Mouse (Mus musculus): Measurements from ENCODE around the gene Sde2. TPM values are rescaled to one million over a fixed set of nuclear protein-coding genes. Genes with fewer than 3 reads are reported as not detected.
"Not testable (repeated sequence)": the region's sequence is repeated elsewhere in the genome, so short reads cannot be mapped to it uniquely, and the experiment has no call there.

Sde2 gene
- polyA plus RNA-seq, 1 experiment from 2014 or later = 22.7 TPM

- no peak overlapping the region for H3K4me3 ChIP-seq (ENCODE audit: low read depth, low read length)
- peaks cover 6% of the 10 kb centered on the region; the same call in 1 of the 2 replicates for H3K4me1 ChIP-seq (ENCODE audit: control insufficient read depth, insufficient read depth, low read length)
- 0 out of 2 replicates have a peak, but pooled peaks cover 10% of the 10 kb centered on the region for H3K27me3 ChIP-seq (replicated peaks; ENCODE audit: control insufficient read depth, insufficient read depth, low read length)
- H3K9me3 ChIP-seq (replicated peaks; ENCODE audit: control insufficient read depth, low read length) = no peaks in the 10 kb centered on the region
- peak overlapping the region; percentile 19; the same call in 1 of the 2 replicates for H3K4me2 ChIP-seq (ENCODE audit: low read length)
- DNase-seq (ENCODE audit: low spot score) (peak; percentile 62), ATAC-seq (peak; percentile 63)
- 5% methylated on average over 13 of the region's 13 CpGs for WGBS
- no peak overlapping the region for H3K27ac ChIP-seq (ENCODE audit: low read depth, low read length)
- no peaks in the 10 kb centered on the region for H3K36me3 ChIP-seq (ENCODE audit: control insufficient read depth, insufficient read depth, low read length)
- H3K9ac ChIP-seq (ENCODE audit: low read length) = peak overlapping the region; percentile 21; the same call in 1 of the 2 replicates
Measured at GRCm38 (mm10) chr1:180888556-180889042, 37.7 kb downstream of the Sde2 start.

GRCm38 (mm10) chr1:180889172-180889571 is 38.2 kb downstream of the Sde2 start:
- no peaks in the 10 kb centered on the region for H3K36me3 ChIP-seq (ENCODE audit: control insufficient read depth, insufficient read depth, low read length)
- H3K4me3 ChIP-seq (ENCODE audit: low read depth, low read length) = no peak overlapping the region
- 0 out of 2 replicates have a peak, but pooled peaks cover 10% of the 10 kb centered on the region for H3K27me3 ChIP-seq (replicated peaks; ENCODE audit: control insufficient read depth, insufficient read depth, low read length)
- no peaks in the 10 kb centered on the region for H3K9me3 ChIP-seq (replicated peaks; ENCODE audit: control insufficient read depth, low read length)
- WGBS = 47% methylated on average over 7 of the region's 7 CpGs
- H3K4me1 ChIP-seq (ENCODE audit: control insufficient read depth, insufficient read depth, low read length) = peaks cover 6% of the 10 kb centered on the region; the same call in 1 of the 2 replicates
- ATAC-seq = no peak
- no peak overlapping the region for H3K27ac ChIP-seq (ENCODE audit: low read depth, low read length)
- no peak for DNase-seq (ENCODE audit: low spot score)
- H3K9ac ChIP-seq (ENCODE audit: low read length) = no peak overlapping the region
- H3K4me2 ChIP-seq (ENCODE audit: low read length) = no peak overlapping the region

GRCm38 (mm10) chr1:180889841-180890240 is 38.9 kb downstream of the Sde2 start:
- no peak for ATAC-seq
- Histone ChIP-seq H3K36me3 (ENCODE audit: control insufficient read depth, insufficient read depth, low read length) (no peaks in the 10 kb centered on the region), H3K9ac (ENCODE audit: low read length) (no peak overlapping the region), H3K4me1 (ENCODE audit: control insufficient read depth, insufficient read depth, low read length) (peaks cover 6% of the 10 kb centered on the region; the same call in 1 of the 2 replicates), H3K27ac (ENCODE audit: low read depth, low read length) (no peak overlapping the region), H3K4me2 (ENCODE audit: low read length) (no peak overlapping the region), H3K4me3 (ENCODE audit: low read depth, low read length) (no peak overlapping the region), H3K9me3 (replicated peaks; ENCODE audit: control insufficient read depth, low read length) (no peaks in the 10 kb centered on the region), H3K27me3 (replicated peaks; ENCODE audit: control insufficient read depth, insufficient read depth, low read length) (0 out of 2 replicates have a peak, but pooled peaks cover 10% of the 10 kb centered on the region)
- no peak for DNase-seq (ENCODE audit: low spot score)
- WGBS = 54% methylated on average over 6 of the region's 6 CpGs

DNA sequence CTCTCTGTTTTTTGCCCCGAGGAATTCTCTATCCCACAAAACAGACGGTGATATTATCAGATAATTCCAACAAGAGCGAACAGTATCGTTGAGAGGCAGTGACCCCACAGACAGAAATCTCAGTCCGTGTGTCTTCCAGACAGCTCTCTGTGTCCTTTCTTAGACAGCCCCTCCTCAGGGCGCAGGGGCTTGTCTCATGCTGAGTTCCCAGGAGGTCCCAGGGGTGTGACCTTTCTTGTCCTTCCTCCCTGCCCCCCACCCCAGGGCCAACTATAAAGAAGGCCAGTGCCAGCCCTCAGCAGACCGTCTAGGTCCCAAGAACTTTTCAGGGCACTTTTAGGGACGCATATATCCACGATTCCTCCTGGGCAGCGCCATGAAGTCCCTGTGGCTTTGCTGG is 41.9 kb downstream of the Sde2 start, which contains the start of gene Lefty2:
Lefty2 (plus strand) TSS at position 301 of the 400 bp plus-strand sequence.
- Histone ChIP-seq H3K27me3 (replicated peaks; ENCODE audit: control insufficient read depth, insufficient read depth, low read length) (peaks cover 10% of the 10 kb centered on the region; the same call in 1 of the 2 replicates), H3K27ac (ENCODE audit: low read depth, low read length) (no peak within 1 kb of the TSS), H3K9me3 (replicated peaks; ENCODE audit: control insufficient read depth, low read length) (no peaks in the 10 kb centered on the region), H3K36me3 (ENCODE audit: control insufficient read depth, insufficient read depth, low read length) (no peaks in the 10 kb centered on the region), H3K4me1 (ENCODE audit: control insufficient read depth, insufficient read depth, low read length) (peaks cover 6% of the 10 kb centered on the region; the same call in 1 of the 2 replicates), H3K4me2 (ENCODE audit: low read length) (no peak within 1 kb of the TSS), H3K9ac (ENCODE audit: low read length) (no peak within 1 kb of the TSS), H3K4me3 (ENCODE audit: low read depth, low read length) (no peak within 1 kb of the TSS)
- ATAC-seq (no peak), DNase-seq (ENCODE audit: low spot score) (no peak)
- WGBS = 72% methylated on average over 10 of the region's 10 CpGs

DNA sequence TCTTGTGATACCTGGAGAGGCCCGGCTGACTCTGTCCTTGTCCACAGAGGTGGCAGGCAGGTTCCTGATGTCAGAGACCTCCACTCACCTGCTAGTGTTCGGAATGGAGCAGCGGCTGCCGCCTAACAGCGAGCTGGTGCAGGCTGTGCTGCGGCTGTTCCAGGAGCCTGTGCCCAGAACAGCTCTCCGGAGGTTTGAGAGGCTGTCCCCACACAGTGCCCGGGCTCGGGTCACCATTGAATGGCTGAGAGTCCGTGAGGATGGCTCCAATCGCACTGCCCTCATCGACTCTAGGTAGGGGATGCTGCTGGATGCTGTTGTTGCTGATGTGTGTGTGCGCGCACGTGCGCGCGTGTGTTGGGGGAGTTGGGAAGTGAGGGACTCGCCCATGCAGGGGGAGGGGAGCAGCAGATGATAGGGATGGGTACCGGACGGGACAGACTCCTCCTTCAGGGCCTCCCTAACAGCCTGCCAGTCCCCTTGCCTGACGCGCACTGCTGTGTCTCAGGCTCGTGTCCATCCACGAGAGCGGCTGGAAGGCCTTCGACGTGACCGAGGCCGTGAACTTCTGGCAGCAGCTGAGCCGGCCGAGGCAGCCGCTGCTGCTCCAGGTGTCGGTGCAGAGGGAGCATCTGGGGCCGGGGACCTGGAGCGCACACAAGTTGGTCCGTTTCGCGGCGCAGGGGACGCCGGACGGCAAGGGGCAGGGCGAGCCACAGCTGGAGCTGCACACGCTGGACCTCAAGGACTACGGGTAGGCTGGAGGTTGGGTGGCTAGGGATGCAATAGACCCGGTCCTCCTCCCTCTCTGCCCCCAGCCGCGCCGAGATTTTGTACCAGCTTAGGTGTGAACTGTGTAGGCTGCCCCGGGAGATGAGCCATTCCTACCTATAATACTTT is 43.4 kb downstream of the Sde2 start:
- Histone ChIP-seq H3K4me2 (ENCODE audit: low read length) (peak overlapping the region; percentile 37), H3K27me3 (replicated peaks; ENCODE audit: control insufficient read depth, insufficient read depth, low read length) (peaks cover 10% of the 10 kb centered on the region; the same call in 1 of the 2 replicates), H3K4me3 (ENCODE audit: low read depth, low read length) (peak overlapping the region; percentile 8; the same call in 1 of the 2 replicates)
- 4% methylated on average over 37 of the region's 51 CpGs for WGBS
- not testable (repeated sequence) for H3K4me1 ChIP-seq (ENCODE audit: control insufficient read depth, insufficient read depth, low read length); H3K36me3 ChIP-seq (ENCODE audit: control insufficient read depth, insufficient read depth, low read length); H3K27ac ChIP-seq (ENCODE audit: low read depth, low read length); DNase-seq (ENCODE audit: low spot score); H3K9me3 ChIP-seq (replicated peaks; ENCODE audit: control insufficient read depth, low read length); ATAC-seq; H3K9ac ChIP-seq (ENCODE audit: low read length)

DNA sequence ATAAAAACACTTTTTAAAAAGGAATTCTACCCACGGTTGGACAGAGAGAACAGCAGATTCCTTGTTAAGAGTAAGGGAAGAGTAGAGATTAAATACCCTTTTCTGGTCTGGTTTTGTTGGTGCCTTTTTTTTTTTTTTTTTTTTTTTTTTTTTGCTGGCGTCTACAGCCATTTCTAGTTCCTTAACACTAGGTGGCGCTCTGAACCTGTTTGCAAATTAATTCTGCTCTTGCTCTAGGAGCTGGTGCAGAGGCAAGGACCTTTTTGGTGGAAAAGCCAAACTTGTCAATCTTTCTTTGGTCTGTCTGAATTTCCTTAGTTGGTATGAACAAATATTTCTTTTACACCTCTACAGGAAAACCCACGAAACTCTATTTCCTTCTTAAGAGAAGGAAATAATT is 50.2 kb downstream of the Sde2 start:
- no peak overlapping the region for H3K4me3 ChIP-seq (ENCODE audit: low read depth, low read length)
- H3K9ac ChIP-seq (ENCODE audit: low read length) = no peak overlapping the region
- no peaks in the 10 kb centered on the region for H3K27me3 ChIP-seq (replicated peaks; ENCODE audit: control insufficient read depth, insufficient read depth, low read length)
- H3K27ac ChIP-seq (ENCODE audit: low read depth, low read length) = no peak overlapping the region
- no peak overlapping the region for H3K4me2 ChIP-seq (ENCODE audit: low read length)
- peaks cover 9% of the 10 kb centered on the region for H3K4me1 ChIP-seq (ENCODE audit: control insufficient read depth, insufficient read depth, low read length)
- under 1% methylated on average over 4 of the region's 4 CpGs for WGBS
- H3K9me3 ChIP-seq (replicated peaks; ENCODE audit: control insufficient read depth, low read length) = no peaks in the 10 kb centered on the region
- DNase-seq (ENCODE audit: low spot score) (peak; percentile 88), ATAC-seq (no peak)
- peaks cover 3% of the 10 kb centered on the region; the same call in 1 of the 2 replicates for H3K36me3 ChIP-seq (ENCODE audit: control insufficient read depth, insufficient read depth, low read length)

DNA sequence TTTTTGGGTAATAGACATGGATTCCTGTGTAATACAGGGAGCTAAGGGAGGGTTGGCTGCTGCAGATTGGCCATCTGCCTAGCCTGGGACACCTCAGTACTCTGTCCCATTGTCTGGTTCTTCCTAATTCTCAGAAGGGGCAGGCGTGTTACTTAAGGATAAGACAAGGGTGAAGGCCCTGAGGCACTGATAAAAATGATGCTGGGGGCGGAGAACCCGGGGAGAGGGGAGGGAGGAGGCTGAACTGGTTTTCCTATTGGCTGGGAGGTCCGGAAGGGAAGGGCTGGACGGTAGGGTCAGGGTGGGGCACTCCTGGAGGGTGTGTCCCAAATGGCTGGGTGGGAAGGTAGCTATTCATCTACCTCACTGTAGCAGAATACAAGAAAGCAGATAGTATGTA is 52.0 kb downstream of the Sde2 start:
- H3K4me2 ChIP-seq (ENCODE audit: low read length) = no peak overlapping the region
- 38% methylated on average over 5 of the region's 5 CpGs for WGBS
- no peak overlapping the region for H3K9ac ChIP-seq (ENCODE audit: low read length)
- H3K4me1 ChIP-seq (ENCODE audit: control insufficient read depth, insufficient read depth, low read length) = peaks cover 9% of the 10 kb centered on the region
- no peaks in the 10 kb centered on the region for H3K27me3 ChIP-seq (replicated peaks; ENCODE audit: control insufficient read depth, insufficient read depth, low read length)
- H3K36me3 ChIP-seq (ENCODE audit: control insufficient read depth, insufficient read depth, low read length) = peaks cover 21% of the 10 kb centered on the region
- H3K4me3 ChIP-seq (ENCODE audit: low read depth, low read length) = no peak overlapping the region
- no peak for DNase-seq (ENCODE audit: low spot score)
- no peak for ATAC-seq
- H3K9me3 ChIP-seq (replicated peaks; ENCODE audit: control insufficient read depth, low read length) = no peaks in the 10 kb centered on the region
- H3K27ac ChIP-seq (ENCODE audit: low read depth, low read length) = no peak overlapping the region

DNA sequence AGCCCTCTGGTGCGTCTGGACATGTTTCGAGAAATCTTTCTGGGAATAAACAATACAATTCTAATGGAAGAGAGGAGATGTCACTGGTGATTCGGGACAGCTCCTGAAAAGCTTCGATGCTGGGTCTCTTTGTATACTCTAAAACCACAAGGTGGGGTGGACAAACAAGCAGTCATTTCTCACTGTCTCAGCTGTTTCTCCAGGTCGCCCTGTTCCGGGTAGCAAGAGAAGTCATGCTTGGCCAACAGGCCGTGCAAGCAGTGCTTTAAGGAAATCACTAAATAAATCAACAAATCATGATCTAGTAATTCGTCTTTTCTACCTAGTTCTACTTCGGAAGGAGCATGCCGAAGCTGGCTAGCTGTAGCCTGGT is 52.7 kb downstream of the Sde2 start:
- Histone ChIP-seq H3K9me3 (replicated peaks; ENCODE audit: control insufficient read depth, low read length) (no peaks in the 10 kb centered on the region), H3K9ac (ENCODE audit: low read length) (peak overlapping the region; percentile 59), H3K27me3 (replicated peaks; ENCODE audit: control insufficient read depth, insufficient read depth, low read length) (no peaks in the 10 kb centered on the region), H3K4me3 (ENCODE audit: low read depth, low read length) (peak overlapping the region; percentile 86), H3K27ac (ENCODE audit: low read depth, low read length) (no peak overlapping the region), H3K4me2 (ENCODE audit: low read length) (peak overlapping the region; percentile 88), H3K36me3 (ENCODE audit: control insufficient read depth, insufficient read depth, low read length) (peaks cover 26% of the 10 kb centered on the region), H3K4me1 (ENCODE audit: control insufficient read depth, insufficient read depth, low read length) (peaks cover 9% of the 10 kb centered on the region)
- 40% methylated on average over 10 of the region's 10 CpGs for WGBS
- ATAC-seq (peak; percentile 11), DNase-seq (ENCODE audit: low spot score) (no peak)

Measured in forebrain, embryonic 14.5 days (tissue).